Mouse (Mus musculus) adipocyte (in vitro differentiated cells): ENCODE measurements around the gene Pnpo.

Experiments
- DNase-seq: peaks from one replicate; pipeline ENCODE4 v3.0.0-alpha.2; 2016; ENCODE audit warnings: low spot score

Gene Pnpo

GRCm38 (mm10) chr11:96943746-96944304, at the start of gene Pnpo:
TSS of gene Pnpo (minus strand) at chr11:96943986.
- DNase-seq, result peak; percentile 99

GRCm38 (mm10) chr11:96992722-96993311, 49.0 kb upstream of the Pnpo start:
- DNase-seq, result no peak

GRCm38 (mm10) chr11:96991501-96991900, 47.7 kb upstream of the Pnpo start:
- DNase-seq, result no peak

- peak; percentile 54 for DNase-seq
These were observed 44.3 kb upstream of the Pnpo start for GRCm38 (mm10) chr11:96987873-96988655.

- no peak for DNase-seq
These were observed 42.7 kb upstream of the Pnpo start for GRCm38 (mm10) chr11:96986463-96986862.

- no peak for DNase-seq
These were observed 41.1 kb upstream of the Pnpo start for GRCm38 (mm10) chr11:96984903-96985302.

GRCm38 (mm10) chr11:96982859-96983258, 39.1 kb upstream of the Pnpo start, which contains the start of gene Sp2:
TSS of gene Sp2 (minus strand) at chr11:96982959.
- no peak for DNase-seq

- peak; percentile 83 for DNase-seq
These were observed 38.6 kb upstream of the Pnpo start for GRCm38 (mm10) chr11:96982355-96982754.

GRCm38 (mm10) chr11:96981461-96981860, 37.7 kb upstream of the Pnpo start:
- no peak for DNase-seq

- no peak for DNase-seq
These were observed 36.2 kb upstream of the Pnpo start for GRCm38 (mm10) chr11:96980021-96980420.

- DNase-seq, result no peak
These were observed 35.5 kb upstream of the Pnpo start for GRCm38 (mm10) chr11:96979329-96979728.

- no peak for DNase-seq
These were observed 34.8 kb upstream of the Pnpo start for GRCm38 (mm10) chr11:96978401-96979246.

GRCm38 (mm10) chr11:96977606-96978400, 34.0 kb upstream of the Pnpo start:
- peak; percentile 100 for DNase-seq

GRCm38 (mm10) chr11:96976911-96977591, 33.3 kb upstream of the Pnpo start:
- peak; percentile 84 for DNase-seq

- DNase-seq, result peak; percentile 77
These were observed 32.5 kb upstream of the Pnpo start for GRCm38 (mm10) chr11:96976379-96976687.

GRCm38 (mm10) chr11:96975511-96976378, 32.0 kb upstream of the Pnpo start:
- peak; percentile 86 for DNase-seq

- peak; percentile 91 for DNase-seq
These were observed 31.0 kb upstream of the Pnpo start for GRCm38 (mm10) chr11:96974813-96975212.

- peak; percentile 57 for DNase-seq
These were observed 29.7 kb upstream of the Pnpo start for GRCm38 (mm10) chr11:96973426-96973964.

- peak; percentile 66 for DNase-seq
These were observed 29.1 kb upstream of the Pnpo start for GRCm38 (mm10) chr11:96972906-96973305.

GRCm38 (mm10) chr11:96970341-96970740, 26.6 kb upstream of the Pnpo start:
- DNase-seq, result no peak
